Mouse (Mus musculus): ENCODE measurements around the gene Ccr3. TPM values are rescaled to one million over a fixed set of nuclear protein-coding genes. Genes with fewer than 3 reads are reported as not detected.
"Not testable (repeated sequence)": the region's sequence is repeated elsewhere in the genome, so short reads cannot be mapped to it uniquely, and the experiment has no call there.

The Ccr3 gene
- polyA plus RNA-seq, 1 experiment from 2014 or later, result 6.8 TPM

- peak overlapping the region; percentile 97 for H3K27ac ChIP-seq
- no peaks in the 10 kb centered on the region for H3K79me2 ChIP-seq (ENCODE audit: inconsistent target)
- WGBS (ENCODE audit: missing documents), result 100% methylated on average over 2 of the region's 2 CpGs
- H3K4me3 ChIP-seq (ENCODE audit: inconsistent target), result no peak overlapping the region
- H3K36me3 ChIP-seq (ENCODE audit: inconsistent target), result no peaks in the 10 kb centered on the region
Measured at GRCm38 (mm10) chr9:124014985-124015652, 6.7 kb upstream of the Ccr3 start.

DNA sequence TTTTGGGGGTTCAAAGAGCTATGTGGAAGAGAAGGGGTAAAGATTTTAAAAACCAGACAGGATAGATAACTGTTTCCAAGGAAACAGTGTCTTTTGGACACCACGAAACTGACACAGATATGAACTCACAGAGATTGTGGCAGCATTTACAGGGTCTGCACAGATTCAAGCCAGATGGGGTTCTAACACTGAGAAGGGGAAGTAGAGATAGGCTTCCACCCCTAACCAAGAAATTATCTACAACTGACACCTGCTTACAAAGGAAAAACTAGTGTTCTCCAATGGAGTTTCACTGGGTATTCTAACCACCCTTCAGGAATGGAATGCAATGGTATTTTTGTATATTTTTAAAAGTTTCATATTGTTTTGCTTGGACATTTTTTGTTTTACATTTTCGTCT is 5.7 kb upstream of the Ccr3 start:
- WGBS (ENCODE audit: missing documents), result 55% methylated on average over 2 of the region's 2 CpGs
- H3K36me3 ChIP-seq (ENCODE audit: inconsistent target), result no peaks in the 10 kb centered on the region

DNA sequence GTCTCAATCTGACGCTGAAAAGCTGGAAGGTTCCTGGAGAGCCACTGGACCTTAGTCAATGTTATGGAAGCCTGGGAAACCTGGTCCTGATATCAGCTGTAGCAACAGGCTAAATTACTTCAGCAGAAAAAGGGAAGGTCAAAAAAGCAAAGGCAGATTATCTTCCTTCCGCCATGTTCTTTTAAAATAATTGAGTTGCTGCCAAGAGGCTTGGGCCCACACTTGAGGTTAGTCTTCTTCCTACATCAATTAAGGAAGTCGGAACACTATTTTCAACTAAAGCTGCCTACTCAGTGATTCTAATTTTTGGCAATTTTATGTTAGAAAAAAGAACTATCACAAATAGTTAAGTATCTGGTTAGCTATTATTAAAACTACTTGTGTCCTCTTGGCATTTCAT is 1.9 kb upstream of the Ccr3 start:
- Histone ChIP-seq H3K27ac (peak overlapping the region; percentile 97), H3K79me2 (ENCODE audit: inconsistent target) (no peaks in the 10 kb centered on the region), H3K36me3 (ENCODE audit: inconsistent target) (no peaks in the 10 kb centered on the region), H3K4me3 (ENCODE audit: inconsistent target) (no peak overlapping the region)
- 14% methylated on average over 3 of the region's 3 CpGs for WGBS (ENCODE audit: missing documents)

More for the DNA sequence above, 5.7 kb upstream of the Ccr3 start:
- Histone ChIP-seq H3K79me2 (ENCODE audit: inconsistent target) (no peaks in the 10 kb centered on the region), H3K4me3 (ENCODE audit: inconsistent target) (no peak overlapping the region), H3K27ac (peak overlapping the region; percentile 97)

GRCm38 (mm10) chr9:124033345-124033744 is 11.6 kb downstream of the Ccr3 start:
- no peak overlapping the region for H3K4me3 ChIP-seq (ENCODE audit: inconsistent target)
- peak overlapping the region; percentile 61 for H3K27ac ChIP-seq
- 63% methylated on average over 1 of the region's 1 CpGs for WGBS (ENCODE audit: missing documents)
- H3K79me2 ChIP-seq (ENCODE audit: inconsistent target), result no peaks in the 10 kb centered on the region
- no peaks in the 10 kb centered on the region for H3K36me3 ChIP-seq (ENCODE audit: inconsistent target)

- Histone ChIP-seq H3K27ac (peak overlapping the region; percentile 96), H3K79me2 (ENCODE audit: inconsistent target) (no peaks in the 10 kb centered on the region), H3K4me3 (ENCODE audit: inconsistent target) (no peak overlapping the region), H3K36me3 (ENCODE audit: inconsistent target) (no peaks in the 10 kb centered on the region)
- WGBS (ENCODE audit: missing documents), result 2% methylated on average over 4 of the region's 4 CpGs
Measured at GRCm38 (mm10) chr9:124037707-124038106, 15.9 kb downstream of the Ccr3 start.

DNA sequence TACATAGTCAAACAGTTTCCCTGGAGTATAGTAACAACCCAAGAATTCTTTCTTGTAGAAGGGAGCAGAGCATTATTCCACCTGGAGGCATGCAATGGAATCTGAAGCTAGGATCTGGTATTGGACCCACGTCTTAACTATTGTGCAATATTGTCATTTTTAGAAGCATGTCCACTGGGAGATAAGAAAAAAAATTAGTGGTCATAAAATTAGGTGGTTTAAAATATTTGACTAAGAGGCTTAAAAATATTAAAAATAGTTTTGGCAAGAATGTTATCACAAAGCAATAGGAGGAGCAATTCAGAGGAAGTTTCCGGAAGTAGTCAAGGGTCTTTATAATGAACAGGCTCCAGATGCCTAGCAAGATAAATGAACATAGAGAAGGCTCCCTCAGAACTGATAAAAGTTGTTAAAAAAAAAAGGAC is 16.4 kb downstream of the Ccr3 start:
- 7% methylated on average over 2 of the region's 2 CpGs for WGBS (ENCODE audit: missing documents)
- Histone ChIP-seq H3K36me3 (ENCODE audit: inconsistent target) (no peaks in the 10 kb centered on the region), H3K27ac (peak overlapping the region; percentile 96), H3K79me2 (ENCODE audit: inconsistent target) (no peaks in the 10 kb centered on the region), H3K4me3 (ENCODE audit: inconsistent target) (no peak overlapping the region)

GRCm38 (mm10) chr9:124038949-124039348 is 17.2 kb downstream of the Ccr3 start:
- no peak overlapping the region for H3K4me3 ChIP-seq (ENCODE audit: inconsistent target)
- 17% methylated on average over 5 of the region's 5 CpGs for WGBS (ENCODE audit: missing documents)
- peak overlapping the region; percentile 96 for H3K27ac ChIP-seq

GRCm38 (mm10) chr9:124040932-124041331 is 19.2 kb downstream of the Ccr3 start:
- H3K4me3 ChIP-seq (ENCODE audit: inconsistent target), result no peak overlapping the region
- WGBS (ENCODE audit: missing documents), result 71% methylated on average over 3 of the region's 3 CpGs
- H3K36me3 ChIP-seq (ENCODE audit: inconsistent target), result no peaks in the 10 kb centered on the region
- H3K27ac ChIP-seq, result no peak overlapping the region
- H3K79me2 ChIP-seq (ENCODE audit: inconsistent target), result no peaks in the 10 kb centered on the region

More at GRCm38 (mm10) chr9:124038949-124039348, 17.2 kb downstream of the Ccr3 start:
- Histone ChIP-seq H3K79me2 (ENCODE audit: inconsistent target) (no peaks in the 10 kb centered on the region), H3K36me3 (ENCODE audit: inconsistent target) (no peaks in the 10 kb centered on the region)

DNA sequence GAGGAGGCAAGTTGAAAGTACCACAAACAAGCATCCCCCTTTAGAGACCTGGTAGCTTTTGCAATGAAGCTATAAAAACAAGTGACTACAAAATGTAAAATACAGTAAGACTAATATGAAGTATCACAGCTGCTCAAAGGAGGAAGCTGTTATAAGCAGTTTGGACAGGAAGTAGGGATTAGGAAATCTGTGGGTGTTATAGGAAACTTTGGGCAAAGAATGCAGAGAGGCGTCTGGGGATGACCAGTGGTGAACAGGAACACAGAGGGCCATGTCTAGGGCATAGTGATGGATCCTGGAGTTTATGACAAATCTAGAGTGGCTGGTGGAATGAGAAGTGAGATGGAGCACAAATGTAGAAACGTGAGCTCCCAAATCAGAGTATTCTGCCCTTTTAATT is 31.8 kb downstream of the Ccr3 start:
- WGBS (ENCODE audit: missing documents), result 0% methylated on average over 2 of the region's 2 CpGs
- Histone ChIP-seq H3K36me3 (ENCODE audit: inconsistent target) (no peaks in the 10 kb centered on the region), H3K27ac (peak overlapping the region; percentile 97), H3K79me2 (ENCODE audit: inconsistent target) (no peaks in the 10 kb centered on the region), H3K4me3 (ENCODE audit: inconsistent target) (no peak overlapping the region)

GRCm38 (mm10) chr9:124056158-124056709 is 34.5 kb downstream of the Ccr3 start:
- Histone ChIP-seq H3K79me2 (ENCODE audit: inconsistent target) (no peaks in the 10 kb centered on the region), H3K27ac (peak overlapping the region; percentile 97), H3K4me3 (ENCODE audit: inconsistent target) (no peak overlapping the region), H3K36me3 (ENCODE audit: inconsistent target) (no peaks in the 10 kb centered on the region)
- WGBS (ENCODE audit: missing documents), result 0% methylated on average over 2 of the region's 3 CpGs

DNA sequence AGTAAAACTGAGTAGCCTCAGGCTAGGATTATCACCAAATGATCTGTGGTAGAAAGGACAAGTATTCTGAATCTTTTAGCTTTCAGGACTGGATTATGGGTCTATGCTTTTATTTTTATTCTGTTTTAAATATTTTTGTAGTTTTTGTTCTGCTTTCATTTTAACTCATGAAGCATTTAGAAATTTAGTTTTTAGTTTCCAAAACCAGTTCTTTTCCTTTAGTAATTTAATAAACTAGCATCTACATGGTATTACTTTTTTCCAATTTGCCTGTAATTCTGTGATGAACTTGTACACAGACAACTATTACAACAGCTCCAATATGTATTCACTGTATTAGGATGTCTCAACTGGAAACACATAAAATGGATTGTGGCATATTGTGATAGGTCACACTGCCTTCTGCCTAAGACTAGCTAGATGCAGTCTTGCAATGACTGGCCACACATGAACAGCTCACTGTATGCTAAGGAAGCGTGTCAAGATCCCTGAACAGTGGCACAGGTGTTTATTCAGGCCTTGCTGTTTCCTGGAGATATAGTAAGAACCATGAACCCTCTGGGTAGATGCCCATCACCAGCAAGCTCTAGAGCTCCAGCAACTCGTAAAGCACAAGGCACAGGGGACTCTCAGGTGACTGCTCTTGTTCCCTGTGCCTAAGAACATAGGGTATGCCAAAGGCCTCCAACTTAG is 38.0 kb downstream of the Ccr3 start:
- WGBS (ENCODE audit: missing documents), result 83% methylated on average over 2 of the region's 2 CpGs
- H3K27ac ChIP-seq, result no peak overlapping the region
- no peaks in the 10 kb centered on the region for H3K36me3 ChIP-seq (ENCODE audit: inconsistent target)
- H3K4me3 ChIP-seq (ENCODE audit: inconsistent target), result no peak overlapping the region
- no peaks in the 10 kb centered on the region for H3K79me2 ChIP-seq (ENCODE audit: inconsistent target)

GRCm38 (mm10) chr9:124061474-124062432 is 40.0 kb downstream of the Ccr3 start:
- not testable (repeated sequence) for H3K79me2 ChIP-seq (ENCODE audit: inconsistent target); H3K4me3 ChIP-seq (ENCODE audit: inconsistent target); H3K36me3 ChIP-seq (ENCODE audit: inconsistent target)
- 63% methylated on average over 3 of the region's 3 CpGs for WGBS (ENCODE audit: missing documents)
- peak overlapping the region; percentile 34; the same call in 1 of the 2 replicates for H3K27ac ChIP-seq

GRCm38 (mm10) chr9:124066572-124067103 is 44.9 kb downstream of the Ccr3 start:
- no peaks in the 10 kb centered on the region for H3K79me2 ChIP-seq (ENCODE audit: inconsistent target)
- no peaks in the 10 kb centered on the region for H3K36me3 ChIP-seq (ENCODE audit: inconsistent target)
- H3K27ac ChIP-seq, result peak overlapping the region; percentile 99
- no peak overlapping the region for H3K4me3 ChIP-seq (ENCODE audit: inconsistent target)

All from macrophage (primary cell).